Mouse (Mus musculus) MEL (cell line): ENCODE measurements around the gene Sumf1.

Experiments used
- CHD1 ChIP-seq: IDR thresholded peaks from 2 replicates; pipeline ENCODE4 v1.6.1; 2012; ENCODE audit warnings: low read depth, mild to moderate bottlenecking, inconsistent platforms, low read length, improper control_type of control experiment
- CTCF ChIP-seq, 3 experiments: IDR thresholded peaks in 2 of 3; conservative IDR thresholded peaks in 1 of 3; 2 replicates each; pipeline ENCODE4 v1.5.1; 2011 to 2012; ENCODE audit warnings: low read length in 3 of 3, low read depth in 2 of 3, mild to moderate bottlenecking in 2 of 3, improper control_type of control experiment in 1 of 3, inconsistent platforms in 1 of 3, mixed read lengths in 1 of 3, moderate library complexity in 1 of 3; ENCODE audit not compliant: control insufficient read depth in 1 of 3, insufficient read depth in 1 of 3, poor library complexity in 1 of 3, severe bottlenecking in 1 of 3
- ETS1 ChIP-seq: IDR thresholded peaks from 2 replicates; pipeline ENCODE4 v1.6.1; 2012; ENCODE audit warnings: low read depth, mild to moderate bottlenecking, inconsistent platforms, low read length, improper control_type of control experiment, moderate library complexity
- KAT2A ChIP-seq: conservative IDR thresholded peaks from 2 replicates; pipeline ENCODE4 v1.6.1; 2012; ENCODE audit warnings: low read depth, low read length, improper control_type of control experiment, inconsistent platforms
- POLR2A ChIP-seq, 2 experiments: IDR thresholded peaks; 2 replicates each; pipeline ENCODE4 v1.6.1; 2011 to 2012; ENCODE audit warnings: low read length in 2 of 2, mild to moderate bottlenecking in 2 of 2, control low read depth in 1 of 2, improper control_type of control experiment in 1 of 2, low read depth in 1 of 2, moderate library complexity in 1 of 2; ENCODE audit not compliant: control insufficient read depth in 1 of 2, insufficient read depth in 1 of 2, poor library complexity in 1 of 2
- POLR2AphosphoS2 ChIP-seq: IDR thresholded peaks from 2 replicates; pipeline ENCODE4 v1.6.1; 2011; ENCODE audit warnings: low read length, improper control_type of control experiment
- RCOR1 ChIP-seq: IDR thresholded peaks from 2 replicates; pipeline ENCODE4 v1.6.1; 2012; ENCODE audit warnings: low read depth, mild to moderate bottlenecking, inconsistent platforms, low read length, improper control_type of control experiment
- USF2 ChIP-seq, 2 experiments: IDR thresholded peaks; 2 replicates each; pipeline ENCODE4 v1.6.1; 2011 to 2012; ENCODE audit warnings: improper control_type of control experiment in 2 of 2, low read length in 2 of 2, borderline replicate concordance in 1 of 2, inconsistent platforms in 1 of 2, low read depth in 1 of 2, mild to moderate bottlenecking in 1 of 2; ENCODE audit not compliant: insufficient read depth in 1 of 2
- ZKSCAN1 ChIP-seq: IDR thresholded peaks from 2 replicates; pipeline ENCODE4 v1.6.1; 2012; ENCODE audit warnings: low read depth, mild to moderate bottlenecking, inconsistent platforms, low read length, improper control_type of control experiment, moderate library complexity

DNA sequence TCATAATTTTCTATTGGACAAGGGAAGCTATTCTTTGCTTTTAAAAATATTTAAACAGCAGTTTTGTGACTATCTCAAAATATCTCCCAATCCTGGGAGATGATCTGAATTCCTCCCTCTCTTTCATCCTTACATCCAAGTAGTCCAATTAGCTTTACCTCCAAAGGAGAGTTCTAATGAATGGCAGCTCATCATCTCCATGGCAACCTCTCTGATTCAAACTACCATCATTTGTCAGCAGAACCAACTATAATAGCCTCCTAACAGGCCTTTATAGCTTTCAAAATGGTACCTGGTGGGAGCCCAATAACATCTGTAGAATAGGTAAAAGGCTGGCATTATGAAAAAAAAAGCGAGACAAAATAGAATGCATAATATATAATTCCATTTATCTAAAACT is 59.9 kb downstream of the Sumf1 start:
- TF ChIP-seq KAT2A (no peak), ZKSCAN1 (no peak), CTCF (IDR thresholded peaks at IDR 0.05 in 2 of 3, conservative IDR thresholded peaks at IDR 0.05 in 1 of 3; ENCODE audit: control insufficient read depth in 1 of 3, insufficient read depth in 1 of 3, low read depth in 2 of 3, low read length in 3 of 3, poor library complexity in 1 of 3, severe bottlenecking in 1 of 3) (no peak), RCOR1 (no peak), CHD1 (no peak), POLR2AphosphoS2 (no peak), POLR2A (IDR thresholded peaks at IDR 0.05; ENCODE audit: control insufficient read depth in 1 of 2, insufficient read depth in 1 of 2, low read depth in 1 of 2, low read length in 2 of 2, poor library complexity in 1 of 2) (no peak), USF2 (IDR thresholded peaks at IDR 0.05; ENCODE audit: borderline replicate concordance in 1 of 2, insufficient read depth in 1 of 2, low read depth in 1 of 2, low read length in 2 of 2) (no peak), ETS1 (no peak)
